Mouse (Mus musculus): Measurements from ENCODE around the gene Fam241a. TPM values are rescaled to one million over a fixed set of nuclear protein-coding genes. Genes with fewer than 3 reads are reported as not detected.

Gene Fam241a
- total and polyA plus RNA-seq, 3 experiments: 1.6 to 12.7 (median 5.3) TPM

GRCm38 (mm10) chr3:127930326-127931012 is 34.3 kb upstream of the Fam241a start:
- in situ Hi-C loops (cut with MboI; ENCODE audit: low pct_ligation_motif_present, low pct_unique_long_range_greater_than_20kb, low sequenced_read_pairs) (loop anchor here (25.0 kb wide), 2 partner anchors 168 to 318 kb away; no protein-coding TSS in a partner anchor), dilution Hi-C loops (cut with MboI; ENCODE audit: extremely low pct_ligation_motif_present, extremely low pct_unique_long_range_greater_than_20kb, low sequenced_read_pairs) (no loop called here)
- Histone ChIP-seq H3K27me3 (replicated peaks) (no peaks in the 10 kb centered on the region), H3K27ac (ENCODE audit: insufficient read depth, low read depth) (no peak overlapping the region), H3K36me3 (replicated peaks in 1 of 2; ENCODE audit: control insufficient read depth in 1 of 2, insufficient read depth in 1 of 2, low read length in 1 of 2) (no peaks in the 10 kb centered on the region), H3K9ac (ENCODE audit: insufficient read depth, low read depth) (no peak overlapping the region), H3K4me1 (ENCODE audit: control insufficient read depth in 1 of 2, insufficient read depth in 2 of 2) (peaks cover 6 to 22% of the 10 kb centered on the region in 2 experiments), H3K4me3 (replicated peaks in 1 of 3; ENCODE audit: low read depth in 2 of 3, low read length in 2 of 3, poor library complexity in 1 of 3) (no peak overlapping the region), H3K4me2 (ENCODE audit: insufficient read depth, low read depth, poor library complexity, severe bottlenecking) (no peak overlapping the region), H3K9me3 (replicated peaks; ENCODE audit: low read length) (peaks cover 2% of the 10 kb centered on the region), H3K79me2 (replicated peaks; ENCODE audit: control insufficient read depth, extremely low read depth, insufficient read depth, poor library complexity, severe bottlenecking) (no peaks in the 10 kb centered on the region)
- TF ChIP-seq MAZ (IDR thresholded peaks at IDR 0.05; ENCODE audit: low read depth, low read length): no peak
- no peak for TF ChIP-seq POLR2AphosphoS2 (IDR thresholded peaks at IDR 0.05; ENCODE audit: low read depth, low read length)
- no peak for TF ChIP-seq JUND (conservative IDR thresholded peaks at IDR 0.05; ENCODE audit: low read depth, low read length)
- no peak for TF ChIP-seq USF1 (IDR thresholded peaks at IDR 0.05; ENCODE audit: low read depth, low read length)
- no peak for TF ChIP-seq MYC (IDR thresholded peaks at IDR 0.05; ENCODE audit: low read depth, low read length)
- no peak for TF ChIP-seq PAX5 (IDR thresholded peaks at IDR 0.05; ENCODE audit: low read length)
- no peak for TF ChIP-seq SIN3A (IDR thresholded peaks at IDR 0.05; ENCODE audit: low read length)
- DNase-seq (ENCODE audit: extremely low read depth): no peak

GRCm38 (mm10) chr3:127929921-127930320 is 33.8 kb upstream of the Fam241a start:
- Histone ChIP-seq H3K79me2 (replicated peaks; ENCODE audit: control insufficient read depth, extremely low read depth, insufficient read depth, poor library complexity, severe bottlenecking) (no peaks in the 10 kb centered on the region), H3K27ac (ENCODE audit: insufficient read depth, low read depth) (no peak overlapping the region), H3K4me1 (ENCODE audit: control insufficient read depth in 1 of 2, insufficient read depth in 2 of 2) (peaks cover 6 to 22% of the 10 kb centered on the region in 2 experiments), H3K4me3 (replicated peaks in 1 of 3; ENCODE audit: low read depth in 2 of 3, low read length in 2 of 3, poor library complexity in 1 of 3) (no peak overlapping the region), H3K4me2 (ENCODE audit: insufficient read depth, low read depth, poor library complexity, severe bottlenecking) (no peak overlapping the region), H3K9ac (ENCODE audit: insufficient read depth, low read depth) (no peak overlapping the region), H3K36me3 (replicated peaks in 1 of 2; ENCODE audit: control insufficient read depth in 1 of 2, insufficient read depth in 1 of 2, low read length in 1 of 2) (no peaks in the 10 kb centered on the region), H3K9me3 (replicated peaks; ENCODE audit: low read length) (no peaks in the 10 kb centered on the region), H3K27me3 (replicated peaks) (no peaks in the 10 kb centered on the region)
- in situ Hi-C loops (cut with MboI; ENCODE audit: low pct_ligation_motif_present, low pct_unique_long_range_greater_than_20kb, low sequenced_read_pairs) (loop anchor here (25.0 kb wide), 2 partner anchors 168 to 318 kb away; no protein-coding TSS in a partner anchor), dilution Hi-C loops (cut with MboI; ENCODE audit: extremely low pct_ligation_motif_present, extremely low pct_unique_long_range_greater_than_20kb, low sequenced_read_pairs) (no loop called here)
- DNase-seq (ENCODE audit: extremely low read depth): no peak
- TF ChIP-seq NRF1 (IDR thresholded peaks at IDR 0.05; ENCODE audit: low read depth, low read length) (no peak), CTCF (conservative IDR thresholded peaks at IDR 0.05 in 1 of 2, IDR thresholded peaks at IDR 0.05 in 1 of 2; ENCODE audit: low read depth in 2 of 2, low read length in 2 of 2) (no peak), MEF2A (IDR thresholded peaks at IDR 0.05; ENCODE audit: borderline replicate concordance, low read depth, low read length) (no peak), PAX5 (IDR thresholded peaks at IDR 0.05; ENCODE audit: low read length) (no peak), HCFC1 (IDR thresholded peaks at IDR 0.05; ENCODE audit: low read depth, low read length) (no peak), POLR2AphosphoS2 (IDR thresholded peaks at IDR 0.05; ENCODE audit: low read depth, low read length) (no peak), MAX (IDR thresholded peaks at IDR 0.05; ENCODE audit: low read length) (no peak), CHD1 (IDR thresholded peaks at IDR 0.05; ENCODE audit: low read depth, low read length) (no peak), SIN3A (IDR thresholded peaks at IDR 0.05; ENCODE audit: low read length) (no peak), UBTF (IDR thresholded peaks at IDR 0.05; ENCODE audit: low read depth, low read length) (no peak), ELF1 (IDR thresholded peaks at IDR 0.05; ENCODE audit: low read depth, low read length) (no peak)
